Mouse (Mus musculus) left cerebral cortex, adult 9 months (tissue): ENCODE results near the gene Dzip1l.

Experiments
- DNase-seq, 2 experiments: peaks; one replicate each; pipeline ENCODE4 v3.0.0; 2022; ENCODE audit warnings: low spot score in 2 of 2

Gene Dzip1l

DNA sequence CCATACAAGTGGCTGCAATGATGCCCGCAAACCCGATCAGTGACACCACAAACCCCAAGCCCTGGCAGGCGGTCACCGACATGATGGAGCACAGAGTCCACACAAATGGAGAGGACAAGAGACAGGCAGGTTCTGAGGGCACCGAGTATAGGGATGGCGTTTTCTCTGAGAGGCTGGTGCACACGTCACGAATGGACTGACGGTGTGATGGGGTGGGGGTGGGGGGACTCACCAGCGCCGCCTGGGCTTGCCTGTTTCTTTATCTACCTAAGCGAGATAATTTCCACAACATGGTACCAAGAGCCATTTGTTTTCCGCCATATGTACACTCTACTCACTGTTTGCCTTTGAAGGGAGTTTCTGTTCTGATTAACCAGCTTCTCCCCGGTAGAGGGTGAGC lies 87.8 kb downstream of the Dzip1l start, which contains the start of gene Cldn18:
TSS of gene Cldn18 (minus strand) at position 134 of the 400 bp plus-strand sequence.
- DNase-seq = no peak
